Mouse (Mus musculus) kidney, postnatal 0 days (tissue): ENCODE data around the gene Lpp. TPM values are rescaled to one million over a fixed set of nuclear protein-coding genes. Genes with fewer than 3 reads are reported as not detected.

Experiments used
- ATAC-seq: fragments of 200-750 bp; cut with Nextera tagmentation; replicated peaks from 2 replicates; pipeline ENCODE4 v1.8.0; 2017; ENCODE audit warnings: low read depth, moderate number of reproducible peaks, moderate TSS enrichment, moderate library complexity; ENCODE audit not compliant: low FRiP score
- DNase-seq: peaks from one replicate; pipeline ENCODE4 v3.0.0-alpha.2; 2016; ENCODE audit warnings: low spot score
- H3K27ac ChIP-seq: fragments of 300-500 bp; sonication (generic); 2 replicates; pipeline ENCODE4 v1.5.1; 2014; ENCODE audit warnings: mild to moderate bottlenecking
- H3K27me3 ChIP-seq: fragments of 300-500 bp; sonication (generic); 2 replicates; pipeline ENCODE4 v1.6.1; 2014; ENCODE audit warnings: low read length, mixed read lengths; ENCODE audit not compliant: insufficient read depth
- H3K36me3 ChIP-seq: fragments of 300-500 bp; sonication (generic); 2 replicates; pipeline ENCODE4 v1.6.1; 2014; ENCODE audit warnings: low read length, mixed read lengths; ENCODE audit not compliant: insufficient read depth
- H3K4me1 ChIP-seq: fragments of 300-500 bp; sonication (generic); replicated peaks from 2 replicates; pipeline ENCODE4 v1.6.1; 2014; ENCODE audit warnings: antibody characterized with exemption, low read length, mixed read lengths; ENCODE audit not compliant: insufficient read depth
- H3K4me2 ChIP-seq: fragments of 300-500 bp; sonication (generic); 2 replicates; pipeline ENCODE4 v1.6.1; 2014; ENCODE audit warnings: mild to moderate bottlenecking, low read length, moderate library complexity, mixed read lengths
- H3K4me3 ChIP-seq: fragments of 300-500 bp; sonication (generic); replicated peaks from 2 replicates; pipeline ENCODE4 v1.5.1; 2014; ENCODE audit warnings: low read depth, low read length
- H3K9ac ChIP-seq: fragments of 300-500 bp; sonication (generic); 2 replicates; pipeline ENCODE4 v1.6.1; 2014; ENCODE audit warnings: low read depth, low read length
- H3K9me3 ChIP-seq: fragments of 300-500 bp; sonication (generic); replicated peaks from 2 replicates; pipeline ENCODE4 v1.6.1; 2016; ENCODE audit warnings: low read length, inconsistent platforms, mixed read lengths
- CTCF ChIP-seq: IDR thresholded peaks from 2 replicates; pipeline ENCODE4 v1.5.1; 2016; ENCODE audit warnings: antibody characterized with exemption, low read depth, mild to moderate bottlenecking, moderate library complexity
- WGBS: fragments of 180-500 bp; shearing (Covaris S2); extraction: QIAGEN DNeasy Blood & Tissue Kit; methylation state at CpG from one replicate; pipeline ENCODE4 v1.1.7; 2014; 5-methylcytosine and 5-hydroxymethylcytosine counted together
- polyA plus RNA-seq: library from polyadenylated mRNA; unstranded; fragments of >200 nt; fragmentation: Nextera tagmentation; extraction: Ambion mirVana; gene quantifications from 2 replicates; pipeline ENCODE4 v1.2.1, GENCODE M21; 2015

Lpp gene
- 32.9 and 39.5 TPM in 2 replicates for polyA plus RNA-seq

DNA sequence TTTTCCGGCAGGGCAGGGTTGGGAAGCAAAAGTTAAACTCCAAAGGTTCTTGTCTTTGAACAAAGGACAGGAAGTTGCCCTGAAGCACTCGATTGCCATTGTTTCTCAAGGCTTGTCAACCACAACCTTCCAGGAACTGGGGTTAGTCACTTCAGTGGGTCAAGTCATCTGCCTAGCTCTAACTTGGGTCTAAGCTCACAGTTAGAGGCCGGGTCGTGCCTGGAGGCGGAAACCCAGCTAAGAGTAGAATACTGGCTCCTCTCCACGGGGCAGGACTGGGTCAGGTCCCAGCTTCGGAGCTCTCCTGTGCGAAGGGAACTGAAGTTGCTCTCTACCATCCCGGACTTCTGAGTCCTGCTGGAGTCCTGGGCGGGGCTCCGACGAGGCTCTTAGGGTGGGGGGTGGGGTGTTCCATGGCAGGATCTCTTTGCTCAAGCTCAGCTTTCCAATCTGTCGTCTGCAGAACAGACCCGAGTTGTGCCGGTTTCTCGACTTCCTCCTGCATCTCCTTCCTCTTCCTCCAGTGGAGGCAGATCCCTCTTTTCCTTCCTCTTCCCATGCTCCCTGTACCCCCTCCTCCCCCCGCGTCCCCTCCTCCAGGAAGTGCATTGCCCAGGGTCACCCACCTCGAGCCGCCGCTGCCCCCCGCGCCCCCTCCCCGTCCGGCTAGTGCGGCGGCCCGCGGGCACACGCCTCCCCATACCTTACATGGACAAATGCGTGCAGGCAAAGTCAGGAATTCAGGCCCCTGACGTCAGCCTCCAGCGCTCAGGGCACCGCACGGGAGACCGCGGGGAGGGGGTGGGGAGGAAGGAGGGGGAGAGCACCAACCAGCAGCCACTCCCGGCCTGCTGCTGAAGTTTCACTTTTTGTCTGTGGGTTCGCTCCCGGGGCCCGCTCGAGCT lies at the start of gene Lpp:
Gene Lpp (plus strand): TSS at position 857 of the 905 bp plus-strand sequence.
- WGBS = 2% methylated on average over 42 of the region's 42 CpGs
- no peak for TF ChIP-seq CTCF
- peak within 1 kb of the TSS; percentile 79 for H3K4me2 ChIP-seq

GRCm38 (mm10) chr16:24347582-24348411 lies 45.5 kb upstream of the Lpp start:
- H3K4me2 ChIP-seq = peak overlapping the region; percentile 51

More for the DNA sequence above, at the start of gene Lpp:
- Histone ChIP-seq H3K27ac (peak within 1 kb of the TSS; percentile 99), H3K9ac (peak within 1 kb of the TSS; percentile 92), H3K9me3 (no peaks in the 10 kb centered on the region), H3K4me3 (peak within 1 kb of the TSS; percentile 77), H3K36me3 (no peaks in the 10 kb centered on the region), H3K27me3 (no peaks in the 10 kb centered on the region), H3K4me1 (peaks cover 24% of the 10 kb centered on the region)
- peak; percentile 84 for DNase-seq
- peak; percentile 91 for ATAC-seq

GRCm38 (mm10) chr16:24350306-24350705 lies 43.0 kb upstream of the Lpp start:
- no peak for TF ChIP-seq CTCF
- Histone ChIP-seq H3K9me3 (no peaks in the 10 kb centered on the region), H3K4me2 (no peak overlapping the region), H3K36me3 (no peaks in the 10 kb centered on the region), H3K27me3 (0 out of 2 replicates have a peak, but pooled peaks cover 3% of the 10 kb centered on the region), H3K9ac (no peak overlapping the region), H3K27ac (no peak overlapping the region), H3K4me3 (no peak overlapping the region), H3K4me1 (peaks cover 8% of the 10 kb centered on the region; the same call in 1 of the 2 replicates)
- WGBS = 35% methylated on average over 6 of the region's 6 CpGs
- ATAC-seq (no peak), DNase-seq (peak; percentile 34)

More at GRCm38 (mm10) chr16:24347582-24348411, 45.5 kb upstream of the Lpp start:
- H3K27ac ChIP-seq = no peak overlapping the region
- H3K4me3 ChIP-seq = peak overlapping the region; percentile 12; the same call in 1 of the 2 replicates
- peak; percentile 88 for DNase-seq
- H3K9me3 ChIP-seq = no peaks in the 10 kb centered on the region
- H3K4me1 ChIP-seq = peaks cover 8% of the 10 kb centered on the region; the same call in 1 of the 2 replicates
- H3K27me3 ChIP-seq = 0 out of 2 replicates have a peak, but pooled peaks cover 3% of the 10 kb centered on the region
- no peak for ATAC-seq
- H3K36me3 ChIP-seq = no peaks in the 10 kb centered on the region
- no peak for TF ChIP-seq CTCF
- H3K9ac ChIP-seq = 0 out of 2 replicates have a peak overlapping the region, but pooled peaks have one; percentile 25
- WGBS = 19% methylated on average over 21 of the region's 21 CpGs

- H3K4me2 ChIP-seq = no peak overlapping the region
- no peak overlapping the region for H3K27ac ChIP-seq
- no peaks in the 10 kb centered on the region for H3K36me3 ChIP-seq
- 43% methylated on average over 6 of the region's 6 CpGs for WGBS
- no peak for ATAC-seq
- H3K27me3 ChIP-seq = 0 out of 2 replicates have a peak, but pooled peaks cover 3% of the 10 kb centered on the region
- peak; percentile 46 for DNase-seq
- no peaks in the 10 kb centered on the region for H3K9me3 ChIP-seq
- H3K4me3 ChIP-seq = no peak overlapping the region
- peaks cover 8% of the 10 kb centered on the region; the same call in 1 of the 2 replicates for H3K4me1 ChIP-seq
- H3K9ac ChIP-seq = no peak overlapping the region
- no peak for TF ChIP-seq CTCF
Observed at GRCm38 (mm10) chr16:24350751-24351150, 42.6 kb upstream of the Lpp start.

DNA sequence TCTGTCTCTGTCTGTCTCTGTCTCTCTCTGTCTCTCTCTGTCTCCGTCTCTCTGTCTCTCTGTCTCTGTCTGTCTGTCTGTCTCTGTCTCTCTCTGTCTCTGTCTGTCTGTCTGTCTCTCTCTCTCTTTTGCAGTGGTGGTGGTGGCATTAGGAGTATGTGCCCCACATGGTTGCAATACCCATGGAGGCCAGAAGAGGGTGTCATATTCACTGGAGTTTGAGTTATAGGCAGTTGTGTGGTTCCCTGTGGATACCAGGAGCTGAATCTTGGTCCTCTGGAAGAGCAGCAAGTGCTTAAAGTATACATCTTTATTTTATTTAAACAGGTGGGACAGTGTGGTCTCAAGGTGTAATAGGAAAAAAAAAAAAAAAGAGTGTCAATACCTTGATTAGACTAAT lies 41.5 kb upstream of the Lpp start:
- Histone ChIP-seq H3K4me2 (no peak overlapping the region), H3K27ac (no peak overlapping the region), H3K36me3 (no peaks in the 10 kb centered on the region), H3K9me3 (no peaks in the 10 kb centered on the region), H3K4me1 (peaks cover 8% of the 10 kb centered on the region; the same call in 1 of the 2 replicates), H3K9ac (no peak overlapping the region), H3K4me3 (no peak overlapping the region), H3K27me3 (0 out of 2 replicates have a peak, but pooled peaks cover 3% of the 10 kb centered on the region)
- no peak for DNase-seq
- no peak for ATAC-seq
- 100% methylated on average over 1 of the region's 1 CpGs for WGBS
- peak; percentile 18; the same call in 1 of the 2 replicates for TF ChIP-seq CTCF

GRCm38 (mm10) chr16:24353816-24354215 lies 39.5 kb upstream of the Lpp start:
- Histone ChIP-seq H3K36me3 (no peaks in the 10 kb centered on the region), H3K9ac (no peak overlapping the region), H3K4me1 (no peaks in the 10 kb centered on the region), H3K9me3 (no peaks in the 10 kb centered on the region), H3K4me3 (no peak overlapping the region), H3K27ac (no peak overlapping the region), H3K4me2 (no peak overlapping the region), H3K27me3 (0 out of 2 replicates have a peak, but pooled peaks cover 3% of the 10 kb centered on the region)
- 12% methylated on average over 3 of the region's 3 CpGs for WGBS
- no peak for TF ChIP-seq CTCF
- DNase-seq = no peak
- no peak for ATAC-seq
